Mouse (Mus musculus) kidney, embryonic 14.5 days (tissue): ENCODE data around the gene Tmem235. TPM values are rescaled to one million over a fixed set of nuclear protein-coding genes. Genes with fewer than 3 reads are reported as not detected.

Experiments used
- ATAC-seq: fragments of 200-750 bp; cut with Nextera tagmentation; 2 replicates; pipeline ENCODE4 v1.8.0; 2017; ENCODE audit warnings: moderate number of reproducible peaks, mild to moderate bottlenecking, moderate TSS enrichment, moderate library complexity; ENCODE audit not compliant: low FRiP score, low TSS enrichment
- H3K27ac ChIP-seq: fragments of 300-500 bp; sonication (generic); 2 replicates; pipeline ENCODE4 v1.5.1; 2014; ENCODE audit warnings: low read depth, mild to moderate bottlenecking, low read length, moderate library complexity, mixed read lengths
- H3K27me3 ChIP-seq: fragments of 300-500 bp; sonication (generic); 2 replicates; pipeline ENCODE4 v1.6.1; 2014; ENCODE audit warnings: mild to moderate bottlenecking, low read length; ENCODE audit not compliant: control insufficient read depth, insufficient read depth
- H3K36me3 ChIP-seq: fragments of 300-500 bp; sonication (generic); 2 replicates; pipeline ENCODE4 v1.6.1; 2014; ENCODE audit warnings: low read length, mixed read lengths; ENCODE audit not compliant: control insufficient read depth, insufficient read depth
- H3K4me1 ChIP-seq: fragments of 300-500 bp; sonication (generic); 2 replicates; pipeline ENCODE4 v1.6.1; 2014; ENCODE audit warnings: low read length, mixed read lengths; ENCODE audit not compliant: control insufficient read depth, insufficient read depth
- H3K4me2 ChIP-seq: fragments of 300-500 bp; sonication (generic); replicated peaks from 2 replicates; pipeline ENCODE4 v1.6.1; 2014; ENCODE audit warnings: low read depth, mild to moderate bottlenecking, low read length
- H3K4me3 ChIP-seq: fragments of 300-500 bp; sonication (generic); 2 replicates; pipeline ENCODE4 v1.5.1; 2014; ENCODE audit warnings: mild to moderate bottlenecking, low read length
- H3K9ac ChIP-seq: fragments of 300-500 bp; sonication (generic); 2 replicates; pipeline ENCODE4 v1.6.1; 2014; ENCODE audit warnings: low read depth, mild to moderate bottlenecking, low read length, moderate library complexity
- H3K9me3 ChIP-seq: fragments of 300-500 bp; sonication (generic); 2 replicates; pipeline ENCODE4 v1.6.1; 2016; ENCODE audit warnings: low read length; ENCODE audit not compliant: control insufficient read depth
- WGBS: fragments of 180-500 bp; shearing (Covaris S2); extraction: QIAGEN DNeasy Blood & Tissue Kit; methylation state at CpG from one replicate; pipeline ENCODE4 v1.1.7; 2014; 5-methylcytosine and 5-hydroxymethylcytosine counted together
- polyA plus RNA-seq: library from polyadenylated mRNA; unstranded; fragments of >200 nt; fragmentation: Nextera tagmentation; extraction: Ambion mirVana; gene quantifications from 2 replicates; pipeline ENCODE4 v1.2.1, GENCODE M21; 2014

Gene Tmem235
- polyA plus RNA-seq, 1 experiment from 2014 or later: not detected

- H3K4me1 ChIP-seq: peaks cover 31% of the 10 kb centered on the region
- H3K4me2 ChIP-seq: no peak overlapping the region
- no peak overlapping the region for H3K9ac ChIP-seq
- H3K4me3 ChIP-seq: no peak overlapping the region; the same call in 1 of the 2 replicates
- ATAC-seq: peak; percentile 24; the same call in 1 of the 2 replicates
- peak overlapping the region; percentile 24; the same call in 1 of the 2 replicates for H3K27ac ChIP-seq
- 13% methylated on average over 11 of the region's 11 CpGs for WGBS
- 0 out of 2 replicates have a peak, but pooled peaks cover 6% of the 10 kb centered on the region for H3K27me3 ChIP-seq
- no peaks in the 10 kb centered on the region for H3K9me3 ChIP-seq
- no peaks in the 10 kb centered on the region for H3K36me3 ChIP-seq
These were observed 29.4 kb downstream of the Tmem235 start for GRCm38 (mm10) chr11:117889887-117890340.

GRCm38 (mm10) chr11:117890519-117891282, 30.1 kb downstream of the Tmem235 start:
- 19% methylated on average over 13 of the region's 13 CpGs for WGBS
- Histone ChIP-seq H3K4me1 (peaks cover 31% of the 10 kb centered on the region), H3K9me3 (no peaks in the 10 kb centered on the region), H3K27ac (no peak overlapping the region), H3K27me3 (0 out of 2 replicates have a peak, but pooled peaks cover 6% of the 10 kb centered on the region), H3K36me3 (no peaks in the 10 kb centered on the region), H3K9ac (no peak overlapping the region), H3K4me2 (no peak overlapping the region), H3K4me3 (no peak overlapping the region)
- ATAC-seq: peak; percentile 75

- WGBS: 95% methylated on average over 19 of the region's 19 CpGs
- Histone ChIP-seq H3K4me2 (no peak overlapping the region), H3K27me3 (0 out of 2 replicates have a peak, but pooled peaks cover 6% of the 10 kb centered on the region), H3K9me3 (no peaks in the 10 kb centered on the region), H3K4me1 (peaks cover 31% of the 10 kb centered on the region), H3K36me3 (no peaks in the 10 kb centered on the region), H3K9ac (no peak overlapping the region), H3K27ac (no peak overlapping the region), H3K4me3 (no peak overlapping the region)
- no peak for ATAC-seq
These were observed 31.1 kb downstream of the Tmem235 start for GRCm38 (mm10) chr11:117891581-117892175.

GRCm38 (mm10) chr11:117892199-117892598, 31.6 kb downstream of the Tmem235 start:
- 0 out of 2 replicates have a peak, but pooled peaks cover 6% of the 10 kb centered on the region for H3K27me3 ChIP-seq
- no peaks in the 10 kb centered on the region for H3K9me3 ChIP-seq
- peaks cover 31% of the 10 kb centered on the region for H3K4me1 ChIP-seq

GRCm38 (mm10) chr11:117894676-117895075, 34.1 kb downstream of the Tmem235 start:
- Histone ChIP-seq H3K36me3 (no peaks in the 10 kb centered on the region), H3K4me2 (no peak overlapping the region), H3K27me3 (0 out of 2 replicates have a peak, but pooled peaks cover 3% of the 10 kb centered on the region), H3K9me3 (no peaks in the 10 kb centered on the region), H3K4me1 (peaks cover 15% of the 10 kb centered on the region), H3K27ac (no peak overlapping the region), H3K4me3 (no peak overlapping the region), H3K9ac (no peak overlapping the region)
- no peak for ATAC-seq
- WGBS: 59% methylated on average over 10 of the region's 10 CpGs

More at GRCm38 (mm10) chr11:117892199-117892598, 31.6 kb downstream of the Tmem235 start:
- no peak for ATAC-seq
- Histone ChIP-seq H3K4me2 (no peak overlapping the region), H3K4me3 (no peak overlapping the region), H3K36me3 (no peaks in the 10 kb centered on the region), H3K9ac (no peak overlapping the region), H3K27ac (no peak overlapping the region)
- WGBS: 57% methylated on average over 6 of the region's 6 CpGs

- Histone ChIP-seq H3K9me3 (no peaks in the 10 kb centered on the region), H3K27ac (no peak overlapping the region), H3K27me3 (no peaks in the 10 kb centered on the region), H3K36me3 (no peaks in the 10 kb centered on the region), H3K4me1 (no peaks in the 10 kb centered on the region), H3K4me2 (no peak overlapping the region), H3K4me3 (no peak overlapping the region), H3K9ac (no peak overlapping the region)
- no peak for ATAC-seq
- WGBS: 58% methylated on average over 2 of the region's 2 CpGs
These were observed 36.0 kb downstream of the Tmem235 start for GRCm38 (mm10) chr11:117896533-117896932.

- no peak overlapping the region for H3K27ac ChIP-seq
- ATAC-seq: no peak
- no peak overlapping the region for H3K4me2 ChIP-seq
- no peak overlapping the region for H3K4me3 ChIP-seq
- no peak overlapping the region for H3K9ac ChIP-seq
- peaks cover 3% of the 10 kb centered on the region; the same call in 1 of the 2 replicates for H3K4me1 ChIP-seq
- no peaks in the 10 kb centered on the region for H3K36me3 ChIP-seq
- no peaks in the 10 kb centered on the region for H3K27me3 ChIP-seq
- no peaks in the 10 kb centered on the region for H3K9me3 ChIP-seq
- 66% methylated on average over 2 of the region's 2 CpGs for whole genome bisulfite sequencing
These were observed 41.7 kb downstream of the Tmem235 start for GRCm38 (mm10) chr11:117902282-117902681.

GRCm38 (mm10) chr11:117904442-117904841, 43.9 kb downstream of the Tmem235 start:
- Histone ChIP-seq H3K27ac (no peak overlapping the region), H3K4me2 (no peak overlapping the region), H3K4me3 (no peak overlapping the region), H3K36me3 (no peaks in the 10 kb centered on the region), H3K4me1 (peaks cover 4% of the 10 kb centered on the region; the same call in 1 of the 2 replicates), H3K27me3 (no peaks in the 10 kb centered on the region), H3K9ac (no peak overlapping the region), H3K9me3 (no peaks in the 10 kb centered on the region)
- 79% methylated on average over 8 of the region's 8 CpGs for WGBS
- ATAC-seq: no peak

- Histone ChIP-seq H3K4me1 (peaks cover 4% of the 10 kb centered on the region; the same call in 1 of the 2 replicates), H3K36me3 (no peaks in the 10 kb centered on the region), H3K4me2 (no peak overlapping the region), H3K9ac (no peak overlapping the region), H3K27ac (no peak overlapping the region), H3K27me3 (no peaks in the 10 kb centered on the region), H3K4me3 (no peak overlapping the region), H3K9me3 (no peaks in the 10 kb centered on the region)
- WGBS: 88% methylated on average over 8 of the region's 8 CpGs
- no peak for ATAC-seq
These were observed 48.8 kb downstream of the Tmem235 start for GRCm38 (mm10) chr11:117909337-117909736.
